In the genomic region with DNA sequence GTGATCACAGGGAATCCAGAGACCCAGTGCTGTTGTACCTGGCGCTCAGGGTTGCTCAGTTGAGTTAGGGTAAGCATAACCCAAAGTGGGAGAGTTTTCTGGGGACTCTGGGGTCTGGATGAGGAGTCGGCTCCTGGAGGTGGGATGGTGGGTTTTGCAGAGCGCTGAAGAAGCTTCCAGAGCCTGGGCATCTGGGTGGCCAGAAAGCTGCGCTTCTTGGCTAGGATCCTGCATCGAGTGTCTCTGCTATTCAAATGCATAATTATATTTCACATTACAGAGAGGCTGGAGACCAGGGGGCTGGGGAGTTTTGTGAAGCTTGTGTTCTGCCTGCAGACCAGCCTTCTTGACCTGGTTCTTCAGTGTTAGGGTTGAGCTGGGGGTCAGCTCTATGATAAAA, we compare ENCODE assay signal across 26 mouse cellular contexts. TPM values are rescaled to one million over a fixed set of nuclear protein-coding genes. Genes with fewer than 3 reads are reported as not detected.
DNase-seq lines count a peak whose midpoint lies in the region; ATAC-seq and TF ChIP-seq lines count a peak whose summit lies in the region.
"Had no signal": no experiment of that assay in that cellular context is flagged by ENCODE, and none has a peak within 500 bp of the region (broad histone marks: within the 10 kb centered on the region; RNA-seq: fewer than 3 reads in every experiment).

No protein-coding gene starts in this region.

- H3K4me1 ChIP-seq in hindbrain, embryonic 13.5 days (replicated peaks) = peaks cover 60% of the 10 kb centered on the region
- peaks cover 6% of the 10 kb centered on the region for H3K4me1 ChIP-seq in hindbrain, embryonic 11.5 days (replicated peaks; ENCODE audit: control insufficient read depth, insufficient read depth, low read length)
- H3K4me1 ChIP-seq in hindbrain, postnatal 0 days (ENCODE audit: insufficient read depth, low read length) = peaks cover 35% of the 10 kb centered on the region

- H3K4me2 ChIP-seq in hindbrain, embryonic 13.5 days = peak overlapping the region; percentile 88
- H3K4me2 ChIP-seq in hindbrain, embryonic 11.5 days (replicated peaks; ENCODE audit: low read depth, low read length) = no peak overlapping the region
- H3K4me2 ChIP-seq in hindbrain, postnatal 0 days (ENCODE audit: low read depth, low read length) = peak overlapping the region; percentile 79

- no peaks in the 10 kb centered on the region for H3K36me3 ChIP-seq in hindbrain, embryonic 13.5 days
- H3K36me3 ChIP-seq in hindbrain, embryonic 11.5 days (ENCODE audit: control insufficient read depth, insufficient read depth, low read length) = no peaks in the 10 kb centered on the region
- H3K36me3 ChIP-seq in hindbrain, postnatal 0 days (ENCODE audit: insufficient read depth, low read length) = no peaks in the 10 kb centered on the region
- H3K36me3 ChIP-seq: embryonic facial prominence, embryonic 10.5 days; heart, embryonic 13.5 days; limb, embryonic 15.5 days; neural tube, embryonic 12.5 days had no signal

- no peak overlapping the region for H3K4me3 ChIP-seq in hindbrain, embryonic 13.5 days
- no peak overlapping the region for H3K4me3 ChIP-seq in hindbrain, embryonic 11.5 days (ENCODE audit: low read depth, low read length)
- H3K4me3 ChIP-seq in hindbrain, postnatal 0 days (ENCODE audit: low read length) = no peak overlapping the region

- no peak for TF ChIP-seq CTCF in hindbrain, postnatal 0 days (IDR thresholded peaks at IDR 0.05; ENCODE audit: low read depth)

- peaks cover 76% of the 10 kb centered on the region for H3K27me3 ChIP-seq in hindbrain, embryonic 13.5 days
- H3K27me3 ChIP-seq in hindbrain, embryonic 11.5 days (ENCODE audit: control insufficient read depth, insufficient read depth, low read length) = peaks cover 45% of the 10 kb centered on the region
- peaks cover 6% of the 10 kb centered on the region; the same call in 1 of the 2 replicates for H3K27me3 ChIP-seq in hindbrain, postnatal 0 days (ENCODE audit: insufficient read depth, low read length)

- peak overlapping the region; percentile 77; the same call in 1 of the 2 replicates for H3K9ac ChIP-seq in hindbrain, embryonic 13.5 days
- no peak overlapping the region for H3K9ac ChIP-seq in hindbrain, embryonic 11.5 days (ENCODE audit: low read depth, low read length)
- no peak overlapping the region for H3K9ac ChIP-seq in hindbrain, postnatal 0 days (replicated peaks; ENCODE audit: low read length)
- H3K9ac ChIP-seq: limb, embryonic 15.5 days; liver, embryonic 14.5 days; lung, embryonic 14.5 days had no signal

- H3K9me3 ChIP-seq in hindbrain, embryonic 13.5 days = no peaks in the 10 kb centered on the region
- no peaks in the 10 kb centered on the region for H3K9me3 ChIP-seq in hindbrain, embryonic 11.5 days (ENCODE audit: control insufficient read depth, low read length)
- no peaks in the 10 kb centered on the region for H3K9me3 ChIP-seq in hindbrain, postnatal 0 days (ENCODE audit: low read length)
- H3K9me3 ChIP-seq: embryonic facial prominence, embryonic 10.5 days; heart, embryonic 13.5 days; limb, embryonic 15.5 days; neural tube, embryonic 12.5 days had no signal

- 64% methylated on average over 5 of the region's 5 CpGs for WGBS in hindbrain, embryonic 13.5 days
- 65% methylated on average over 5 of the region's 5 CpGs for WGBS in hindbrain, embryonic 11.5 days
- WGBS in hindbrain, postnatal 0 days = 54% methylated on average over 5 of the region's 5 CpGs

- 0 out of 2 replicates have a peak overlapping the region, but pooled peaks have one; percentile 30 for H3K27ac ChIP-seq in hindbrain, embryonic 13.5 days
- H3K27ac ChIP-seq in hindbrain, embryonic 11.5 days (ENCODE audit: low read depth, low read length) = no peak overlapping the region
- H3K27ac ChIP-seq in hindbrain, postnatal 0 days = no peak overlapping the region; the same call in 1 of the 2 replicates
- H3K27ac ChIP-seq: embryonic facial prominence, embryonic 10.5 days; heart, adult 2 months; kidney, postnatal 0 days; limb, embryonic 15.5 days; liver, embryonic 14.5 days; neural tube, embryonic 12.5 days had no signal

- ATAC-seq in hindbrain, embryonic 13.5 days (ENCODE audit: low FRiP score) = no peak
- no peak for ATAC-seq in hindbrain, embryonic 11.5 days (ENCODE audit: low FRiP score)
- ATAC-seq in hindbrain, postnatal 0 days = no peak

- DNase-seq in cerebellum, adult 8-10 months = peak; percentile 41
- DNase-seq in cerebellum, postnatal 36 days = no peak
- DNase-seq in hindbrain, embryonic 11.5 days (ENCODE audit: low spot score) = no peak
- DNase-seq in cerebellum, adult 9-11 months = peak; percentile 58
- no peak for DNase-seq in hindbrain, postnatal 0 days (ENCODE audit: low spot score)
- DNase-seq in natural killer cell, adult 2 months (ENCODE audit: low spot score in 2 of 2) = no peak
- DNase-seq: adrenal gland, adult 8-10 months; gastrocnemius, postnatal 36 days; heart, adult 2 months; heart, postnatal 36 days; kidney, adult 2 months; left cerebral cortex, postnatal 4 days; lung, embryonic 14.5 days; retina, postnatal 1 day; spleen, adult 18-20 months had no signal

RNA-seq across cellular contexts. Expression of a gene that starts 1.2 kb away (rescaled TPM):
- 3.5 and 3.8 TPM in 2 replicates for polyA plus RNA-seq in hindbrain, embryonic 13.5 days (2015; fragmentation: Nextera tagmentation; extraction: Ambion mirVana)
- polyA plus RNA-seq in hindbrain, embryonic 11.5 days (2014; fragmentation: Nextera tagmentation; extraction: Ambion mirVana) = 1.7 and 3.3 TPM in 2 replicates
- total RNA-seq in hindbrain, postnatal 0 days (2014; rRNA removed) = 16.0 and 16.6 TPM in 2 replicates
- polyA plus RNA-seq in hindbrain, postnatal 0 days (2015; fragmentation: Nextera tagmentation; extraction: Ambion mirVana) = 3.3 TPM in 2 replicates
- total RNA-seq: CH12.LX; megakaryocyte, adult 5-6 weeks; MEL; monocyte, adult 5-6 weeks had no signal

Comparison
In these comparisons a context has a peak if more than half of its experiments do, and no peak if none do; other contexts are left out.
1. DNase-seq: peak in cerebellum, adult 8-10 months (single experiment) and cerebellum, adult 9-11 months (single experiment); none in cerebellum, postnatal 36 days (0 of 2), hindbrain, embryonic 11.5 days (single experiment), hindbrain, postnatal 0 days (single experiment) and natural killer cell, adult 2 months (0 of 2).